Mouse (Mus musculus) thymus, adult 2 months (tissue): ENCODE data around the gene Cnot8. TPM values are rescaled to one million over a fixed set of nuclear protein-coding genes. Genes with fewer than 3 reads are reported as not detected.

ENCODE experiments used
- DNase-seq: peaks from one replicate; pipeline ENCODE4 v3.0.0; 2021
- H3K27ac ChIP-seq: fragments of 200-500 bp; 2 replicates; pipeline ENCODE4 v1.5.1; 2012; ENCODE audit warnings: low read length, control low read depth; ENCODE audit not compliant: control insufficient read depth, insufficient read depth
- H3K27me3 ChIP-seq: fragments of 200-500 bp; 2 replicates; pipeline ENCODE4 v1.6.1; 2012; ENCODE audit warnings: mild to moderate bottlenecking, low read length, moderate library complexity, mixed read lengths; ENCODE audit not compliant: control insufficient read depth, insufficient read depth
- H3K36me3 ChIP-seq: fragments of 200-500 bp; 2 replicates; pipeline ENCODE4 v1.6.1; 2012; ENCODE audit warnings: mild to moderate bottlenecking, low read length, moderate library complexity; ENCODE audit not compliant: control insufficient read depth, insufficient read depth
- H3K4me1 ChIP-seq: fragments of 200-500 bp; replicated peaks from 2 replicates; pipeline ENCODE4 v1.6.1; 2012; ENCODE audit warnings: low read length; ENCODE audit not compliant: control insufficient read depth, insufficient read depth
- H3K4me3 ChIP-seq: fragments of 200-500 bp; 2 replicates; pipeline ENCODE4 v1.5.1; 2012; ENCODE audit warnings: mild to moderate bottlenecking, low read length, control low read depth, moderate library complexity; ENCODE audit not compliant: control insufficient read depth, insufficient read depth
- CTCF ChIP-seq: fragments of 200-500 bp; IDR thresholded peaks from 2 replicates; pipeline ENCODE4 v1.5.1; 2012; ENCODE audit warnings: mild to moderate bottlenecking, control low read depth, low read length, moderate library complexity, borderline replicate concordance; ENCODE audit not compliant: control insufficient read depth, poor library complexity, insufficient read depth; ENCODE audit errors: extremely low read depth
- POLR2A ChIP-seq: fragments of 200-500 bp; IDR thresholded peaks from 2 replicates; pipeline ENCODE4 v1.6.1; 2012; ENCODE audit warnings: mild to moderate bottlenecking, low read length, control low read depth, moderate library complexity; ENCODE audit not compliant: control insufficient read depth, poor library complexity, insufficient read depth; ENCODE audit errors: extremely low read depth
- WGBS: fragments of 180-500 bp; shearing (Covaris S2); methylation state at CpG from one replicate; pipeline ENCODE4 v1.1.7; 2018; 5-methylcytosine and 5-hydroxymethylcytosine counted together
- polyA plus RNA-seq: library from polyadenylated mRNA; depleted of rRNA; stranded (reverse); fragments of >200 nt; gene quantifications from 2 replicates; pipeline ENCODE4 v1.2.3, GENCODE M21; 2012; rRNA removed

The Cnot8 gene
- polyA plus RNA-seq, 1 experiment, result 192 TPM

- Histone ChIP-seq H3K27me3 (no peaks in the 10 kb centered on the region), H3K36me3 (peaks cover 20% of the 10 kb centered on the region), H3K4me3 (peak overlapping the region; percentile 94), H3K4me1 (peaks cover 6% of the 10 kb centered on the region), H3K27ac (no peak overlapping the region)
- under 1% methylated on average over 8 of the region's 8 CpGs for WGBS
- TF ChIP-seq CTCF, result no peak
- no peak for TF ChIP-seq POLR2A
- DNase-seq, result no peak
These were observed 63.8 kb downstream of the Cnot8 start for GRCm38 (mm10) chr11:58167822-58168166.

Other genes starting within 250 kb of the Cnot8 start
- 54.4 and 64.4 TPM in 2 replicates for gene Larp1, start 95.1 kb upstream of the Cnot8 start, polyA plus RNA-seq
- 0.32 and 0.59 TPM in 2 replicates for gene Gm12248, start 11.0 kb upstream of the Cnot8 start, polyA plus RNA-seq
- gene Gemin5, start 64.4 kb downstream of the Cnot8 start, polyA plus RNA-seq, result 20.4 and 21.8 TPM in 2 replicates
- gene Mrpl22, start 67.5 kb downstream of the Cnot8 start, polyA plus RNA-seq, result 41.3 and 42.0 TPM in 2 replicates
- 58.1 and 60.9 TPM in 2 replicates for gene Igtp, start 95.4 kb downstream of the Cnot8 start, polyA plus RNA-seq
- 17.1 and 20.1 TPM in 2 replicates for gene Irgm2, start 95.5 kb downstream of the Cnot8 start, polyA plus RNA-seq
- 0.07 and 0.29 TPM in 2 replicates for gene 4930438A08Rik, start 170.6 kb downstream of the Cnot8 start, polyA plus RNA-seq
- gene Zfp692, start 202.9 kb downstream of the Cnot8 start, polyA plus RNA-seq, result 42.1 and 49.7 TPM in 2 replicates
- gene Zfp672, start 226.2 kb downstream of the Cnot8 start, polyA plus RNA-seq, result 54.1 and 54.5 TPM in 2 replicates
- 41.3 and 43.3 TPM in 2 replicates for gene Sh3bp5l, start 226.6 kb downstream of the Cnot8 start, polyA plus RNA-seq